Mouse (Mus musculus) erythroblast, embryonic 14.5 days (primary cell): ENCODE data around the gene Fads6.

ENCODE experiments used
- GATA1 ChIP-seq: IDR thresholded peaks from 2 replicates; pipeline ENCODE4 v1.6.1; 2012; ENCODE audit warnings: low read length, inconsistent platforms, mixed read lengths
- TAL1 ChIP-seq: IDR thresholded peaks from 3 replicates; pipeline ENCODE4 v1.6.1; 2012; ENCODE audit warnings: low read length, inconsistent platforms, mixed read lengths

- TF ChIP-seq TAL1: no peak
- TF ChIP-seq GATA1: no peak
Observed at GRCm38 (mm10) chr11:115264136-115264861, 33.2 kb downstream of the Fads6 start.
